Mouse (Mus musculus): Measurements from ENCODE around the gene Alg13. TPM values are rescaled to one million over a fixed set of nuclear protein-coding genes. Genes with fewer than 3 reads are reported as not detected.
A peak's percentile ranks its signal among the peaks of the same experiment; 100 is the strongest.

The Alg13 gene
- polyA plus RNA-seq (2016; fragmentation: Nextera tagmentation; extraction: Ambion mirVana) = 13.9 and 22.1 TPM in 2 replicates

DNA sequence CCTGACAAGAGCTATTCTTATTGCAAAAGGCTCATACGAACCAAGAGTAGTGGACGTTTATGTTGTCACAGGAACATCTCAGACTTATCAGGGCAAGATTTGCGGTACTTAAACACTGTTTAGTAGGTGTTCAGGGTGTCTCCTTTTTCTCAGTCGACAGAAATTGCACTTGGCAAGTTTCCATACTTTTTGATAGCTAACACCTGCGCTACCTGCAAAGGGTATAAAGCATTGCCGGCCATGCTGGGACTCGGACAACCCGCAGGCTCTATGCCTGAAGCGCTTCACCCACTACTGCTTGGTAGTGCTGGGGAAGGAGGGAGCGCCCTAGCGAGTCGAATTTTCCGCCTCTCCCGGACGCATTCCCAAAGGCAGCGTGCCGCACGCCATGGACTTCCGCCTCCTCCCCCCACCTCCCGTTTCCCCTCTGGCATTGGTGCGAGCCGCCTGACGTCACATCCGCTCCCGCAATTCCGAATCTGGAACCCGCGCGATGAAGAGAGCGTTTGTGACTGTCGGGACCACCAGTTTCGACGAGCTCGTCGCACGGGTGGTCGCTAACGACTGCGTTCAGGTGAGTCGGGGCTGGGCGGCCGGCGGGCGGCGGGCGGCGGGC, at the start of gene Alg13:
Alg13 (plus strand) TSS at position 257 of the 616 bp plus-strand sequence.
- H3K4me1 ChIP-seq = no peaks in the 10 kb centered on the region
- no peaks in the 10 kb centered on the region for H3K27me3 ChIP-seq (replicated peaks)
- peak within 1 kb of the TSS; percentile 58 for H3K4me3 ChIP-seq
- peak within 1 kb of the TSS; percentile 82 for H3K4me2 ChIP-seq (replicated peaks)
- ATAC-seq (ENCODE audit: low FRiP score, low read depth) = peak; percentile 93
- peak within 1 kb of the TSS; percentile 56 for H3K9ac ChIP-seq
- no peaks in the 10 kb centered on the region for H3K9me3 ChIP-seq
- 15% methylated on average over 47 of the region's 47 CpGs for WGBS
- H3K36me3 ChIP-seq = no peaks in the 10 kb centered on the region
- no peak within 1 kb of the TSS for H3K27ac ChIP-seq

DNA sequence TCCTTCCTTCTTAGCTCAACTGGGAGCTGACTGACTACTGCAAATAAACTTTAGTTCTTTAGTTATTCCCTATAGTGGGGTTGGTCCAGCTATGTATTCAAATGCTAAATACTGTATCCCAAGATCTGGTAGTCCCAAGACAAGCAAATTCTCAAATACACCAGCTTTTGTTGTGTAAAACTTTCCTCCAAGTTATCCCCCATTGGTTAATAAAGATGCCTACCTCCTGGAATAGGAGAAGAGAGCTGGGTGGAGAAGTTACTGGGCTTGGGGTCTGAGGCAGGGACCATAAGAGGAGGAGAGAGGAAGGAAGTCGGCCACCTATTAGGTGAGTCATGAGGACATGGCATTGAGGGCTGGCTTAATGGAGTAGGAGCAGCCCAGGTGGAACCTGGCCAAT, 49.0 kb upstream of the Alg13 start:
- no peak overlapping the region for H3K4me2 ChIP-seq (replicated peaks)
- H3K27me3 ChIP-seq (replicated peaks) = no peaks in the 10 kb centered on the region
- 70% methylated on average over 1 of the region's 1 CpGs for WGBS
- no peak overlapping the region for H3K27ac ChIP-seq
- no peaks in the 10 kb centered on the region for H3K4me1 ChIP-seq
- no peaks in the 10 kb centered on the region for H3K36me3 ChIP-seq
- no peak for ATAC-seq (ENCODE audit: low FRiP score, low read depth)
- no peak overlapping the region for H3K9ac ChIP-seq
- no peak overlapping the region for H3K4me3 ChIP-seq
- no peaks in the 10 kb centered on the region for H3K9me3 ChIP-seq

GRCm38 (mm10) chrX:144301476-144301875, 16.1 kb upstream of the Alg13 start:
- H3K9ac ChIP-seq = no peak overlapping the region
- no peak overlapping the region for H3K4me3 ChIP-seq
- H3K27ac ChIP-seq = no peak overlapping the region
- H3K4me1 ChIP-seq = no peaks in the 10 kb centered on the region
- 65% methylated on average over 2 of the region's 2 CpGs for WGBS
- no peaks in the 10 kb centered on the region for H3K27me3 ChIP-seq (replicated peaks)
- H3K36me3 ChIP-seq = no peaks in the 10 kb centered on the region
- no peaks in the 10 kb centered on the region for H3K9me3 ChIP-seq
- no peak for ATAC-seq (ENCODE audit: low FRiP score, low read depth)
- no peak overlapping the region for H3K4me2 ChIP-seq (replicated peaks)

DNA sequence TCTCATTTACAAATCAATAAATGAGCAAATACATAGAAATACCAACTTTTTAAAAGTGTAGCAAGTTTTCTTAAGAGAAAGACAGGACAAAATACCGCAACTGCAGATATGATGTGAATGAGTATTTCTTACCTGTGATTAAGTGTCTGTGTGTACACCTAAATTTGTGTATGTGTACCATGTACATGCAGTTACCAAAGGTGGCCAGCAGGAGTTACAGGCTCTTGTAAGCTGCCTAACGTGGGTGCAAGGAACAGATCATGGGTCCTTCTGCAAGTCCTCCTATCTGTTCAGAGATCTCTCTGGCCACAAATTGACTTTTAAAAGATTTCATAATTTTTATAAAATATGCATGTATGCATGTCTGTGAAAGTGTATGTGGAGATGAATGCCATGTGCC, 11.9 kb upstream of the Alg13 start:
- WGBS = 80% methylated on average over 2 of the region's 2 CpGs
- Histone ChIP-seq H3K4me2 (replicated peaks) (no peak overlapping the region), H3K4me1 (no peaks in the 10 kb centered on the region), H3K36me3 (no peaks in the 10 kb centered on the region), H3K4me3 (no peak overlapping the region), H3K27ac (no peak overlapping the region), H3K9ac (no peak overlapping the region), H3K27me3 (replicated peaks) (no peaks in the 10 kb centered on the region), H3K9me3 (no peaks in the 10 kb centered on the region)
- ATAC-seq (ENCODE audit: low FRiP score, low read depth) = no peak

DNA sequence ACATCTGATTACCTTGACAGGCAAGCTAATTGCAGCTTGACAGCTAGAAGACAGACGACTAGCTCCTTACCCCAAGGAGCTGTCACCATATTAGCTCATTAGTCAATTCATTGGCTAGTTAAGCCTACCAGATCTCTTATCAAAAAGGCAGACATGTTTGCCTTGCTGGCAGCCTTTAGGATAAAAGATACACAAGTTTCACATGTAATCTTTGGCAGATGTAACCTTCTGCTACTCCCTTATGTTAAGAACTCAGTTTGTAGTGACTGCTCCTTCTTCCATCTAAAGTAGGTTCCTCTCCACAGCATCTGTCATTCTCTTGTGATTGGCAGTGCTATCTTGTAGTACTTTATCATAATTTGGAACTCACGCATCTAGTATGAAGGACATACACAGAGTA, 3.6 kb upstream of the Alg13 start:
- Histone ChIP-seq H3K36me3 (no peaks in the 10 kb centered on the region), H3K4me1 (no peaks in the 10 kb centered on the region), H3K4me2 (replicated peaks) (no peak overlapping the region), H3K9ac (no peak overlapping the region), H3K9me3 (no peaks in the 10 kb centered on the region), H3K4me3 (no peak overlapping the region), H3K27me3 (replicated peaks) (no peaks in the 10 kb centered on the region), H3K27ac (no peak overlapping the region)
- no peak for ATAC-seq (ENCODE audit: low FRiP score, low read depth)
- 75% methylated on average over 2 of the region's 2 CpGs for WGBS

DNA sequence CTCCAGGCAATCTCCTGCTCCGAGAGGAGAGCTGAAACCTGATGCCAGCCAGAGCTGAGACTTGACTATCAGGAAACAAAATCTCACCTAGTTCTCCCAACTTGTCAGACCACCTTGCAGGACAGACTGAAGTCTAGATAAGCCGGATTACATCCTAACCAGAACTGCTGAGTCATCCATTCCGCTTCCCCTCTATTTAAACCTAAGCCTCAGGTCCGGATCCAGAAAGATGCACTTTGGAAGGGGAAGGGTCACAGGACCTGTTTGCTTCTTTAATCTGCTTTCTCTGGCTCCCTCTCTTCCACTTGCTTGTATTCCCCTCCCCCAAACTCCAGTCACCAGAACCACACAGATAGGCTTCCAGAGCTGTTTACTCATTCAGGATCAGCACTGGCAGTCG, 2.6 kb upstream of the Alg13 start:
- Histone ChIP-seq H3K4me2 (replicated peaks) (no peak overlapping the region), H3K36me3 (no peaks in the 10 kb centered on the region), H3K4me1 (no peaks in the 10 kb centered on the region), H3K9ac (no peak overlapping the region), H3K9me3 (no peaks in the 10 kb centered on the region), H3K27me3 (replicated peaks) (no peaks in the 10 kb centered on the region), H3K27ac (no peak overlapping the region), H3K4me3 (no peak overlapping the region)
- WGBS = 33% methylated on average over 5 of the region's 5 CpGs
- no peak for ATAC-seq (ENCODE audit: low FRiP score, low read depth)

GRCm38 (mm10) chrX:144316004-144316403, 1.6 kb upstream of the Alg13 start:
- no peaks in the 10 kb centered on the region for H3K9me3 ChIP-seq
- no peaks in the 10 kb centered on the region for H3K36me3 ChIP-seq
- no peak overlapping the region for H3K9ac ChIP-seq
- no peak overlapping the region for H3K4me2 ChIP-seq (replicated peaks)
- H3K27ac ChIP-seq = no peak overlapping the region
- H3K4me3 ChIP-seq = no peak overlapping the region
- H3K27me3 ChIP-seq (replicated peaks) = no peaks in the 10 kb centered on the region
- WGBS = 77% methylated on average over 5 of the region's 5 CpGs
- H3K4me1 ChIP-seq = no peaks in the 10 kb centered on the region
- ATAC-seq (ENCODE audit: low FRiP score, low read depth) = no peak

GRCm38 (mm10) chrX:144318164-144318979, 768 bp downstream of the Alg13 start:
- peak overlapping the region; percentile 58 for H3K4me3 ChIP-seq
- H3K4me2 ChIP-seq (replicated peaks) = peak overlapping the region; percentile 82
- H3K4me1 ChIP-seq = no peaks in the 10 kb centered on the region
- no peak overlapping the region for H3K27ac ChIP-seq
- H3K9me3 ChIP-seq = no peaks in the 10 kb centered on the region
- H3K9ac ChIP-seq = peak overlapping the region; percentile 56
- ATAC-seq (ENCODE audit: low FRiP score, low read depth) = peak; percentile 88
- no peaks in the 10 kb centered on the region for H3K27me3 ChIP-seq (replicated peaks)
- no peaks in the 10 kb centered on the region for H3K36me3 ChIP-seq
- WGBS = 24% methylated on average over 50 of the region's 53 CpGs

GRCm38 (mm10) chrX:144319366-144319765, 1.8 kb downstream of the Alg13 start:
- H3K36me3 ChIP-seq = no peaks in the 10 kb centered on the region
- H3K27ac ChIP-seq = no peak overlapping the region
- H3K27me3 ChIP-seq (replicated peaks) = no peaks in the 10 kb centered on the region
- peak overlapping the region; percentile 82 for H3K4me2 ChIP-seq (replicated peaks)
- no peak overlapping the region for H3K9ac ChIP-seq
- no peak overlapping the region for H3K4me3 ChIP-seq
- H3K4me1 ChIP-seq = no peaks in the 10 kb centered on the region
- H3K9me3 ChIP-seq = no peaks in the 10 kb centered on the region
- WGBS = 41% methylated on average over 9 of the region's 9 CpGs
- no peak for ATAC-seq (ENCODE audit: low FRiP score, low read depth)

GRCm38 (mm10) chrX:144325375-144325774, 7.8 kb downstream of the Alg13 start:
- H3K9me3 ChIP-seq = no peaks in the 10 kb centered on the region
- H3K36me3 ChIP-seq = no peaks in the 10 kb centered on the region
- H3K27me3 ChIP-seq (replicated peaks) = no peaks in the 10 kb centered on the region
- no peak overlapping the region for H3K4me2 ChIP-seq (replicated peaks)
- H3K4me3 ChIP-seq = no peak overlapping the region
- no peak overlapping the region for H3K9ac ChIP-seq
- no peaks in the 10 kb centered on the region for H3K4me1 ChIP-seq
- no peak overlapping the region for H3K27ac ChIP-seq
- ATAC-seq (ENCODE audit: low FRiP score, low read depth) = no peak

DNA sequence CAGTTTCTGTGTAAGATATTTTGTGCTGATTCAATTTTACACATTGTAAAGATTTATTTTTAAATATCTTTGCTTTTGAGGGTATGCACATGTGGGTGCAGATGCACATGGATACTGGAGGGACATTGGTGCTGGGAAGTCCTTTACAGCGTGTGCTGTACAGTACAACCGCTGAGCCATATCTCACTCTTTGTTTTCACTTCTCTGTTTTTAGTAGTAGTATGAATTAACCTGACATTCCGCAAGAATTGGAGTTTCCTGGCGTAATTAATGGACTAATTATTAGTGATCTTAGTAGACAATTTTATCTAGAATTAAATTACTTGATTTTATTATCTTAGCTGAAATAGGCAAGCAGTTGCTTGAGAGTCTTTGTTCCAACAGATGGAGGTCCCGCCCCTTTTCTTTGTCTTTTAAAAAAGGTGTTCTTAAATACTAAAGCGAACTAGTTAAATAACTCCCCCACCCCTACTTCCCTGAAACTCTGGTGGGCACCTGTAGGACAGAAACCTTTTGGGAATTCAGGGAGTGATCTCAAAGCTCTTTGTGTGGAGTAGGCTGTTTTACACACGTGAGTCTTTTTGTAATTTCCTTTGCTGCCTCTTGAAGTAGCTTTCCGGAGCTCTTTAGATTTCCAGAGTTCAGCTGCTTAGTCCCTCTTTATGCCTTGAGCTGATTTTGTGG, 17.9 kb downstream of the Alg13 start:
- Histone ChIP-seq H3K27ac (no peak overlapping the region), H3K4me2 (replicated peaks) (no peak overlapping the region), H3K27me3 (replicated peaks) (no peaks in the 10 kb centered on the region), H3K4me3 (no peak overlapping the region), H3K4me1 (no peaks in the 10 kb centered on the region), H3K9ac (no peak overlapping the region), H3K36me3 (no peaks in the 10 kb centered on the region), H3K9me3 (no peaks in the 10 kb centered on the region)
- WGBS = 42% methylated on average over 8 of the region's 8 CpGs
- ATAC-seq (ENCODE audit: low FRiP score, low read depth) = no peak

DNA sequence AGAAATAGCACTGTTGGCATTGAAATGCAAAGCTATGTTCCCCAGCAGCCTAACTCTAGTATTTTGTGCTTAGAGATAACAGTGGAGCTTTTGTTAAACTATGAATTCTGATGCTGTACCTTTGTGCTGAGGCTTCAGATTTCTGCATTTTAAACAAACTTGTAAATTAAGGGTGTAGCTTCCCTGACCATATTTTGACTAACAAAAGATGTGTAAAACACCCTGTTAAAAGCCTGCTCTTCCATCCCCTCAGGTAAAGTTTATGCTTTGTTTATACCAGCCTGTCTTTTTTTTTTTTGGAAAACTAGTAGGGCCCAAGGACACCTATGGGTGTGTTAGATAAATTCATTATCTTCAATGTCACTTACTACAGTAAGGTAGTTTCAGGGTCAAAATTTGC, 20.3 kb downstream of the Alg13 start:
- no peaks in the 10 kb centered on the region for H3K4me1 ChIP-seq
- H3K27ac ChIP-seq = no peak overlapping the region
- no peaks in the 10 kb centered on the region for H3K27me3 ChIP-seq (replicated peaks)
- H3K36me3 ChIP-seq = no peaks in the 10 kb centered on the region
- ATAC-seq (ENCODE audit: low FRiP score, low read depth) = no peak
- H3K9ac ChIP-seq = no peak overlapping the region
- no peak overlapping the region for H3K4me2 ChIP-seq (replicated peaks)
- H3K9me3 ChIP-seq = no peaks in the 10 kb centered on the region
- no peak overlapping the region for H3K4me3 ChIP-seq
